Mouse (Mus musculus): Measurements from ENCODE around the gene 2610528J11Rik. TPM values are rescaled to one million over a fixed set of nuclear protein-coding genes. Genes with fewer than 3 reads are reported as not detected.

2610528J11Rik gene
- polyA plus RNA-seq, 1 experiment from 2014 or later: not detected

DNA sequence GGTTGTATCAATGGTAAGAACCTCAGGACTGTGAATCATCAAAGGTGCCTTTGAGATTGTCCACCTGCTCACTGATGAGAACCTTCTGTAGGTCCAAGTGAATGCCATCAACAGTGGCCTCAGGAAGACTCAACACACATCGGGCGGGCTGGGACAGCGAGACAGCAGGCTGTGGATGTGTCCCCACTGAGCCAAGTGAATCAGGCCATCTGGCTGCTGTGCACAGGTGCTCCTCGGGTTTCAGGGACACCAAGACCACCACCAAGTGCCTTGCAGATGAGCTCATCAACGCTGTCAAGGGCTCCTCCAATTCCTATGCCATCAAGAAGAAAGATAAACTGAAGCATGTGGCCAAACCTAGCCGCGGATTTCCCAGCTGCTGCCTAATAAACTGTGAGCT is 4.6 kb upstream of the 2610528J11Rik start:
- WGBS: 90% methylated on average over 7 of the region's 7 CpGs
- H3K4me3 ChIP-seq: no peak overlapping the region

DNA sequence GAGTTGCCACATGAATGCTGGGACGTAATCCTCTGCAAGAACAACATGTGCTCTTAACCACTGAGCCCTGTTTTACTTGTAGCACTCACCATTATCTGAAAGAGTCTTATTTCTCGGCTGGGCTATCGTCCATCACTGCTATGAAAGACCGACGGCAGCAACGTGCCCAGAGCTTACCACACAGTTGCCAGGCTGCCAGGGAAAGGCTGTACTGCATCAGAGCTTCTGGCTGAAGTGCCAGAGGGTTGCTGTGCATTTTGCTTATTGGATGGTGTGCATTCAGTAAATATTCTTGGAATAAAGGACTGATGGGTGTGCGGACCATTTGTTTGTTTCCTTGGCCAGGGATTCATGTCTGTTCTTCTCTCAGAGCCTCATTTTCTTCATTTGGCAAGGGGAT is 2.8 kb upstream of the 2610528J11Rik start:
- no peak overlapping the region for H3K4me2 ChIP-seq
- no peaks in the 10 kb centered on the region for H3K9me3 ChIP-seq
- no peak overlapping the region for H3K27ac ChIP-seq (replicated peaks)
- no peaks in the 10 kb centered on the region for H3K27me3 ChIP-seq
- H3K9ac ChIP-seq: no peak overlapping the region
- H3K36me3 ChIP-seq: no peaks in the 10 kb centered on the region
- H3K4me3 ChIP-seq: no peak overlapping the region
- no peak for ATAC-seq (ENCODE audit: low FRiP score, low read depth)
- no peaks in the 10 kb centered on the region for H3K4me1 ChIP-seq (replicated peaks)
- WGBS: 64% methylated on average over 7 of the region's 7 CpGs

More for the DNA sequence above, 4.6 kb upstream of the 2610528J11Rik start:
- no peaks in the 10 kb centered on the region for H3K9me3 ChIP-seq
- no peak for ATAC-seq (ENCODE audit: low FRiP score, low read depth)
- H3K27me3 ChIP-seq: no peaks in the 10 kb centered on the region
- H3K9ac ChIP-seq: no peak overlapping the region
- H3K4me1 ChIP-seq (replicated peaks): 0 out of 2 replicates have a peak, but pooled peaks cover 2% of the 10 kb centered on the region
- no peak overlapping the region for H3K27ac ChIP-seq (replicated peaks)
- H3K36me3 ChIP-seq: no peaks in the 10 kb centered on the region
- no peak overlapping the region for H3K4me2 ChIP-seq

DNA sequence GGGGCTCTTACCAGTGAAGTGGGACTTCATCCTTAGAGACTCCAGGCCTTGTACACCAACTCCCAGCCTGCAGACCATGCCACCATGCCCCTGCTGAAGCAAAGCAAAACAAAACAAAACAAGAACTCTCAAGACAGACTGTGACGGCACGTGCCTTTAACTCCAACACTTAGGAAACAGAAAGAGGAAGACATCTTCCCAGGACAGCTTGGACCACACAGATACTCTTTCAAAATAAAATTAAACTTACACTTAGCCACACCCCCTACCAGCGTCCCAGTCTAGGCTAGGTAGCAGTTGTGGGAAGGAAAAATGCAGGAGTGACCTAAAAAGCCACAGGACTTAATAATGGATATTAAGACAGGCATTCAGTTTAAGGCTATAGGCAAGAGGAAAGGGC is 1.0 kb upstream of the 2610528J11Rik start:
- no peak overlapping the region for H3K9ac ChIP-seq
- ATAC-seq (ENCODE audit: low FRiP score, low read depth): no peak
- no peaks in the 10 kb centered on the region for H3K36me3 ChIP-seq
- WGBS: 84% methylated on average over 3 of the region's 3 CpGs
- H3K27me3 ChIP-seq: no peaks in the 10 kb centered on the region
- no peak overlapping the region for H3K4me2 ChIP-seq
- no peak overlapping the region for H3K4me3 ChIP-seq
- H3K27ac ChIP-seq (replicated peaks): no peak overlapping the region
- no peaks in the 10 kb centered on the region for H3K9me3 ChIP-seq
- H3K4me1 ChIP-seq (replicated peaks): no peaks in the 10 kb centered on the region

DNA sequence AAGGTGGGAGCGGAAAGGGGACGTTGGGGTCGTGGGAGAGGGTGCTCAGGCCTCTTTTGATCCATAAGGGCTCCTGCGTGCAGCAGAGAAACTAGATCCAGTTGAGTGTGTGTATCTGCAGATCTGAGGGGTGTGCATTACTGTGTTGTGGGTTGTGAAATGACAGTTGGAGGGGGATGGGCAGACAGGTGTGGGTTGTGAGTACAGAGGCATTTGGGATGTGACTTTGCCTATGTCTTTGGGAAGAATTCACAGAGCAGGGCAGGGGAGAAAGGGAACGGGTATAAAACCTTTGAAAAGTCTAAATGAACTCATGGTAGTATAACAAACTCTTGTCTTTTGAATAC is 509 bp downstream of the 2610528J11Rik start:
- H3K36me3 ChIP-seq: no peaks in the 10 kb centered on the region
- no peaks in the 10 kb centered on the region for H3K4me1 ChIP-seq (replicated peaks)
- H3K9ac ChIP-seq: no peak overlapping the region
- no peaks in the 10 kb centered on the region for H3K9me3 ChIP-seq
- 49% methylated on average over 5 of the region's 5 CpGs for WGBS
- H3K27ac ChIP-seq (replicated peaks): no peak overlapping the region
- H3K27me3 ChIP-seq: no peaks in the 10 kb centered on the region
- ATAC-seq (ENCODE audit: low FRiP score, low read depth): no peak
- H3K4me3 ChIP-seq: no peak overlapping the region
- H3K4me2 ChIP-seq: no peak overlapping the region

DNA sequence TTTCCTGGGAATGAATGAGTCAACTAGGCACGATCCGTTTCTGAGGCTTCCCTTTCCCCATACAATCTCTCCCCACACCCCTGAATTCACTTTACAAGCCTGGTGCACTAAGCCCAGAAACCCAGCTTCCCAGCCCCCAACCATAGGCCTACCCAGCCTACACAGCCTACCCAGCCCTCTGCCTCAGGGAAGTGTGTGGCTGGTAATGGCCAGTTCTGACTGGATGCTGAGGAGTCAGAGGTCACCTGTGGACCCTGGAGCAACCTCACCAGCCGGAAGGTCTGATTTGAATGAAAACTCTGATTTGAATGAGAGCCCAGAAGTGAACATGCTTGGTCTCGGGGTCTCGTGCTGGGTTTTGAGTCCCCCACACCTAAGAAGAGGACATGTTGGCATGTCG is 921 bp downstream of the 2610528J11Rik start:
- Histone ChIP-seq H3K27ac (replicated peaks) (no peak overlapping the region), H3K4me2 (no peak overlapping the region), H3K9me3 (no peaks in the 10 kb centered on the region), H3K36me3 (no peaks in the 10 kb centered on the region), H3K4me1 (replicated peaks) (no peaks in the 10 kb centered on the region), H3K4me3 (no peak overlapping the region), H3K9ac (no peak overlapping the region), H3K27me3 (no peaks in the 10 kb centered on the region)
- WGBS: 85% methylated on average over 6 of the region's 6 CpGs
- ATAC-seq (ENCODE audit: low FRiP score, low read depth): no peak

DNA sequence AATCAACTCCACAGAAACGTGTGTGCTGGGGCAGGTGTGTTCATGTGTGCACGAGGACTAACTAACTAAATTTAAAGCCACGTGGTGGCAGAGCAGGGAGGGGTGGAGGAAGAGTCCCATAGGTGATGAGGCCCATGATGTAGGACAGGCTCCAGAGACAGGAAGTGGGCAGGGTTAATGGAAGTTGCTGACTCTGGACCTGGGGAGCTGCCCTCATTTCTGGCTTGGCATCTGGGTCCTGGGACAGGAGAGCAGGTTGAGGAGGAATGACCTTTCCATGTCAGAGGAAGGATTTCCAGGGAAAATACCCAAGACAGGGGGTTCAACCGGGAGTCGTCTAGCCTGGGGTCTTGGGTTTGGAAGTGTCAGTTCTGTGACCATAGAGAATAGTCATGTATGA is 5.9 kb downstream of the 2610528J11Rik start:
- 83% methylated on average over 5 of the region's 5 CpGs for WGBS

DNA sequence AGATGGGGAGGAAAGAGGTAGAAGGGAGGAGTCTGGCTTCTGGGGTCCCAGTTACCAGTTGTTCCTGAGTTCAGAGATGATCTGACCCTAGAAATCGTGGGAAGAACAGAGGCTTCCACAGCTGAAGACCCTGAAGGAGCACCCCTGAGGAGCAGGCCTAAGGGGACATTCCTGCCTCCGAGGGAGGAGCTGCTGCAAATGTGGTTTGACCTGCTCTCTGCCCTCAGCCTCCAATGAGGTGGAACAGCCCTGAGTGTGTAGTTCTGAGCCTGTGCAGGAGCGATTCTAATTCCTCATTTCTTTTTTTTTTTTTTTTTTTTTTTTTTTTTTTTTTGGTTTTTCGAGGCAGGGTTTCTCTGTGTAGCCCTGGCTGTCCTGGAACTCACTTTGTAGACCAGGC is 6.4 kb downstream of the 2610528J11Rik start:
- 39% methylated on average over 3 of the region's 4 CpGs for WGBS
- no peak for ATAC-seq (ENCODE audit: low FRiP score, low read depth)

More for the DNA sequence above, 5.9 kb downstream of the 2610528J11Rik start:
- no peak overlapping the region for H3K9ac ChIP-seq
- no peak overlapping the region for H3K4me2 ChIP-seq
- no peak overlapping the region for H3K4me3 ChIP-seq
- no peaks in the 10 kb centered on the region for H3K9me3 ChIP-seq
- no peak for ATAC-seq (ENCODE audit: low FRiP score, low read depth)
- H3K27me3 ChIP-seq: no peaks in the 10 kb centered on the region
- H3K36me3 ChIP-seq: no peaks in the 10 kb centered on the region
- no peak overlapping the region for H3K27ac ChIP-seq (replicated peaks)
- no peaks in the 10 kb centered on the region for H3K4me1 ChIP-seq (replicated peaks)

DNA sequence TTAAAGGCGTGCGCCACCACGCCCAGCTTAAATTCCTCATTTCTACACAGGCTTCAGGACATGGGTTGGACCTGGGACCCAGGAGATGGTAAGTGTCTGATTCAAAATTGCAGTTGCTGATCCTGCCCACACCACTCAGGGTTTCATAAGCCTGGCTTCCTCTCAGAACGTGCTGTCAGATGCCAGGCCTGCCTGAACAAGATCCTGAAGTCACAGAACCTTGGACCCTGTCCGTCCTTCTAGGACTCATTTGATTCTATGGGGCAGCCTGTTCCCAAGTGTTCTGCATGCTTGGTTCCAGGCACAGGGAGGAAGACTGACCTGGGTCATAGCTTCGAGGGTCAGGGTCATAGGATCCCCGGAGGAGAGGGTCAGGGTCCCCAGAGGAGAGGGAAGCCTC is 6.8 kb downstream of the 2610528J11Rik start:
- no peak for ATAC-seq (ENCODE audit: low FRiP score, low read depth)
- Histone ChIP-seq H3K4me1 (replicated peaks) (no peaks in the 10 kb centered on the region), H3K4me3 (no peak overlapping the region), H3K4me2 (no peak overlapping the region), H3K9ac (no peak overlapping the region), H3K36me3 (no peaks in the 10 kb centered on the region), H3K27ac (replicated peaks) (no peak overlapping the region), H3K27me3 (no peaks in the 10 kb centered on the region), H3K9me3 (no peaks in the 10 kb centered on the region)
- WGBS: 84% methylated on average over 7 of the region's 7 CpGs

More for the DNA sequence above, 6.4 kb downstream of the 2610528J11Rik start:
- H3K9me3 ChIP-seq: no peaks in the 10 kb centered on the region
- no peaks in the 10 kb centered on the region for H3K4me1 ChIP-seq (replicated peaks)
- no peak overlapping the region for H3K4me3 ChIP-seq
- no peaks in the 10 kb centered on the region for H3K27me3 ChIP-seq
- no peak overlapping the region for H3K4me2 ChIP-seq
- H3K27ac ChIP-seq (replicated peaks): no peak overlapping the region
- no peaks in the 10 kb centered on the region for H3K36me3 ChIP-seq
- H3K9ac ChIP-seq: no peak overlapping the region

DNA sequence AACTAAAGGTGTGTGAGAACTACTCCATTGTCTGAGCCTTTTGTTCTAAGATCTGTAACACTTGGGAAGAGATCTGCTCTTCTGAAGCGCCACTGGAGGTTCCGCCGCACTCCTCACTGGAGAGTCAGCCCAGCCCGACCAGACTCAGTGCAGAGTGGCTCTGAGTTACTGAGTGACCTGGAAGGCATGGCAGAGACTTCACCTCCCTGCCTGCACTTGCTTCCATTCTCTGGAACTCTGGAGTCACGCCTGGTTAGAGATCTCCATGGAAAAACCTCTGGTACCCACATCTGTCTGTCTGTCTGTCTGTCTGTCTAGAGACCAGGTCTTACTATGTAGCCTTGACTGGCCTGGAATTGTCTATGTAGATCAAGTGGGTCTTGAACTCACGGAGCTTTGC is 8.8 kb downstream of the 2610528J11Rik start:
- Histone ChIP-seq H3K9me3 (no peaks in the 10 kb centered on the region), H3K4me3 (no peak overlapping the region), H3K36me3 (no peaks in the 10 kb centered on the region), H3K9ac (no peak overlapping the region), H3K4me2 (no peak overlapping the region), H3K27ac (replicated peaks) (no peak overlapping the region), H3K27me3 (no peaks in the 10 kb centered on the region), H3K4me1 (replicated peaks) (no peaks in the 10 kb centered on the region)
- no peak for ATAC-seq (ENCODE audit: low FRiP score, low read depth)
- 82% methylated on average over 6 of the region's 6 CpGs for WGBS

DNA sequence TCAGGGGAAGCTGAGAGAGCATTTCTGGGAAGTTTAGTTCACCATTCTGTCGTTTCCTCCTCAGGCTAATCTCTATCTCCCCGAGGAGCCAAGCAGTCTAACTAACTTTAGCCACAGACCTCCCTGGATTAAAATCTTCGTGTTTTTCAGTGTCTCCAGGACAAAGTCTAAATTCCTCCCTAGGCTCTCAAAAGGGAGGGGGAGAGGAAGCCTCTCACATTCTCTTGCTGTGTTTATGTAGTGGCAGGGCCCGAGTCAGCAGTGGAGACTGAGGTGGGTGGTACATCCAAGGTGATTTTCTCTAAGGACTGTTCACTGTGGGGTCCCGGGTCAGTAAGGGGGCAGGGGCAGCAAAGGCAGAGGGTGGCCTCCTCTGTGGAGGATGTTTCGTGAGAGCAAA is 11.0 kb downstream of the 2610528J11Rik start:
- Histone ChIP-seq H3K4me1 (replicated peaks) (no peaks in the 10 kb centered on the region), H3K9ac (no peak overlapping the region), H3K27ac (replicated peaks) (no peak overlapping the region), H3K9me3 (no peaks in the 10 kb centered on the region), H3K4me3 (no peak overlapping the region), H3K27me3 (no peaks in the 10 kb centered on the region), H3K4me2 (no peak overlapping the region), H3K36me3 (no peaks in the 10 kb centered on the region)
- ATAC-seq (ENCODE audit: low FRiP score, low read depth): no peak
- 51% methylated on average over 6 of the region's 6 CpGs for WGBS

DNA sequence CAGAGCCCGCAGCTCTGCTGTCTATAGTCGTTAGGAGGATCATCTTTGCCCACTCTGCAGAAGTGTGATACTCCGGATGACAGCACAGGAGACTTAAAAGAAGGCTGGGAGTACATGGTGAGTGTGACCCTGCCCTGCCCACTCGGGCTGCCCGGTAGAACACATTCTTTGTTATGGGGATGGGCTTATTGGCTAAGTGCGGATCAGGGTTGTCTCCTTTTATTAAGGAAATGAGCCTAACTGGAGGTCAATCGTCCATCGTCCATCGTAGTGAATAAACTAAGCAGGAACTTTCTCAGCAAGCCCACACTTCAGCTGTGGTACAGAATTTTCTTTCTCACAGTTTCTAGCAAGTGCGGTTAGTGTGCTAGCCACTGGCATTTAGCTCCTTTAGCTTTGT is 13.1 kb downstream of the 2610528J11Rik start:
- Histone ChIP-seq H3K4me2 (no peak overlapping the region), H3K27ac (replicated peaks) (no peak overlapping the region), H3K4me1 (replicated peaks) (peaks cover 7% of the 10 kb centered on the region; the same call in 1 of the 2 replicates), H3K27me3 (no peaks in the 10 kb centered on the region), H3K4me3 (no peak overlapping the region), H3K36me3 (no peaks in the 10 kb centered on the region), H3K9me3 (no peaks in the 10 kb centered on the region), H3K9ac (no peak overlapping the region)
- no peak for ATAC-seq (ENCODE audit: low FRiP score, low read depth)
- 13% methylated on average over 10 of the region's 10 CpGs for WGBS

DNA sequence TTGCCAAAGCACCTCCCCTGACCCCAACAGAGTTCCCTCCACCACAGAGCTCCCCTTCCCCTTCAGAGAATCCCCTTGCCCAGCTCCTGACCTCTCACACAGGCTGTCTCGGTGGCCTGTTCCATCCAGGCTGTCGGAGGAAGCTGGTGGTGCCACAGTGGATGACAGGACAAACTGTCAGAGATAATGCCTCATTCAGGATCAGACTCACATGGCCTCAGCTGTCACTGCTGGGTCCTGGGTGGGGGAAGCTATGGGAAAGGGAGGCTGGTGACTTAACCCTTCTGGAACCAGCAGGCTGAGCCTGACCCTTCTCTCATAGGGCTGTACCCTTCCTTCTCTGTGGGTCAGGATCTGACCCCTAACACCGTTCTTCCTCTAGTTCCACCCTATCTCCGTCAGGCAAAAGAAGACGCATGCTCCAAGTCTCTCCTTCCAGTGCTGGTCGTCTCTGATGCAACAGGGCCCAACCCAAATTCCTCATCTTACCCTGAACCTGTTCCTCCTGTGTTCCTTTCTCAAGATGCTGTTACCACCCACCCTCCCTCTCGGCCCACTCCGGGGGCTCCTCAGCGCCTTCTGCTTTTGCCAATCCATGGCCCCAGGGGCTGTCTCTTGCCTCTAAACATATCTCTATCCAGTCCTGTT is 15.8 kb downstream of the 2610528J11Rik start:
- Histone ChIP-seq H3K27ac (replicated peaks) (no peak overlapping the region), H3K4me2 (peak overlapping the region; percentile 63; the same call in 1 of the 2 replicates), H3K36me3 (no peaks in the 10 kb centered on the region), H3K9ac (no peak overlapping the region), H3K4me3 (no peak overlapping the region), H3K4me1 (replicated peaks) (peaks cover 7% of the 10 kb centered on the region; the same call in 1 of the 2 replicates), H3K9me3 (no peaks in the 10 kb centered on the region), H3K27me3 (no peaks in the 10 kb centered on the region)
- no peak for ATAC-seq (ENCODE audit: low FRiP score, low read depth)
- WGBS: 58% methylated on average over 9 of the region's 9 CpGs

DNA sequence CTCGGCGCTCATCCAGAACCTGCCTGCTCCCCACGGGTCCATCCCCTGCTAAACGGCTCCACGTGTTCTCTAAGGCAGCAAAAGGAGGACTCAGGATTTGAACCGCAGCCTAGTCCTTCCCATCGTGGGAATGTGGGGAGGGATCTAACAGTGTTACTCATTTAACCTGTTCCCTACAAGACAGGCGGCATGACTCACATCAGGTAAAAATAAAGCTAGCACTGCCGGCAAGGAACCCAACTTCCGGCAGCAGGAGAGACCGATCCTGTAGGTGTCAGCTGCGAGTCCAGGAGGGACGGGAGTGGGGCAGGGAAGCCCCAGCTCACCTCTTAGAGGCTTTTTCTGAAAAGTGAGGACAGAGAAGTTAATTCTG is 16.3 kb downstream of the 2610528J11Rik start:
- Histone ChIP-seq H3K4me2 (peak overlapping the region; percentile 63), H3K27ac (replicated peaks) (no peak overlapping the region), H3K4me1 (replicated peaks) (peaks cover 7% of the 10 kb centered on the region; the same call in 1 of the 2 replicates), H3K36me3 (no peaks in the 10 kb centered on the region), H3K9me3 (0 out of 2 replicates have a peak, but pooled peaks cover 4% of the 10 kb centered on the region), H3K9ac (no peak overlapping the region), H3K4me3 (peak overlapping the region; percentile 35), H3K27me3 (no peaks in the 10 kb centered on the region)
- ATAC-seq (ENCODE audit: low FRiP score, low read depth): no peak
- 26% methylated on average over 13 of the region's 13 CpGs for WGBS

Data from hindbrain, embryonic 15.5 days (tissue).